Mouse (Mus musculus) adrenal gland, postnatal 25 days (tissue): ENCODE measurements around the gene Nucks1. TPM values are rescaled to one million over a fixed set of nuclear protein-coding genes. Genes with fewer than 3 reads are reported as not detected.
"Not testable (repeated sequence)": the region's sequence is repeated elsewhere in the genome, so short reads cannot be mapped to it uniquely, and the experiment has no call there.

Experiments
- DNase-seq: peaks from one replicate; pipeline ENCODE4 v3.0.0; 2021; ENCODE audit warnings: mixed read lengths
- long read RNA-seq: library from polyadenylated mRNA; stranded (forward); transcript quantifications from one replicate; pipeline ENCODE4 v2.0.0, GENCODE M21; 2021
- total RNA-seq: library from RNA; stranded (reverse); gene quantifications from 2 replicates; pipeline ENCODE4 v1.2.3, GENCODE M21; 2021

The Nucks1 gene
- 124 and 137 TPM in 2 replicates for total RNA-seq
- long read RNA-seq, full-length matches to known transcripts: 32 of 60 reads
- long read RNA-seq, partial matches to known transcripts: 26 of 60 reads
- long read RNA-seq, other reads (novel, unspliced or antisense): 2 of 60 reads

DNA sequence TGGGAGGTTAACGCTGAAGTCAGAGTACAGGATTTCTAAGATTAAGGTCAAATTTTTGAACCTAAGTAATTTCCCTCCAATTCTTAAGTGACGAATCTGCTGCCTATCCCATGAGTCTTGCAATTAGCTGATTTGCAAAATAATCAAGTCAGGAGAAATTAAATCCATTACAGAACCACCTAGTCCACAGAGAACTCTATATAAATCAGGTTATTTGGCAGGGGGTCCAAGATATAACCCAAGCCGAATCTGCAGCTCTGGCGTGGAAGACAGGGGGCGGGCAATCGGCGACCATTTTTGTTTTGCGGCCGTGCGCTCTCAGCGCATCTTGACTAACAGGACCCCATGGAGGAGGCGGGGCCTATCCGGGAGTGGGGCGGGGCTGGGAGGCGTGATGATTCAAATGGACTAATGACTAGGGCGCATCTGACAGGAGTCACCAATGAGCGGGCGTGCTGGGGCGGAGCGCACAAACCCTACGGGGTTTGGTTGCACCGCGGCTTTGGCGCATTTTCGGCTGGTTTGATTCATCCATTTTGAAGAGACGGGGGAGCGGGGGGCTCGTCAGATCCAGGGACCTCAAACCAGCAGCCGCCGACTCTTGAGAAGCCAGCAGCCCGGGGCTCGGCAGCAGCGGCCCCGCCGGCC is at the start of gene Nucks1:
Gene Nucks1, plus strand, starts transcription at position 534 of the 648 bp plus-strand sequence.
- peak; percentile 99 for DNase-seq

DNA sequence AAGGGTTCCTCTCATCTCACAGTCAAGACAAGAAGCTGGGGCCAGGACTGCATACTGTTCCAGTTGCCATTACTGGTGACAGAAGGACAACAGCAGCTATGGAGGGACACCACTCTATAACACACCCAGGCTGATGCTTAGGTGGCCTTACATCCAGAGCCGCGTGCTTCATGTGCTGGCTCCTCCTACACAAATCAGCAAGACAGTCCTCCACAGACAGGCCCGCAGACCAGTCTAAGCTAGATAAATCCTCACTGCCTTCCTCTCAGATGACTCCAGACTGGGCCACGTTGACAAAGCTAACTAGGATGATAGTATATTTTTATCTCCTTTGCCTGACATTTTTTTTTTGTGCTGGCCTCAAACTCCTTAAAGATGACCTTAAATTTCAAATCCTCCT is 48.5 kb upstream of the Nucks1 start:
- DNase-seq: no peak

DNA sequence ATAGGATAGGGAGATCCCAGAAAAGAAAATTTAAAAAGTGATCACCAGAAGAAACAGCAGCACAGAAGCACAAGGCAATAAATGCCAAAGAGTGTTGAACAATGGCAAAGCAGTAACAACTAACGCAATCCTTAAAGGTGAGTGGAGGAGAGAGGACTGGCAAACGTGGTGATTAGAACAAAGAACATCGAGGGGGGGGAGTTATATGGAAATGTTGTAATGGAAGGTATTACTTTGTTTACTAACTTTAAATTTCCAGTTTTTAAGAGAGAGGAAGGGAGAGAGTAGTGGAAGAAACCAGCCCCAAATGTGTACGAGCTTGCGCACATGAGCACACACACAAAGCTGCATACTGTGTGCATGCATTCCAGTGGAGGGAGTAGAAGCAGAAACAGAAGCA is 44.7 kb upstream of the Nucks1 start:
- no peak for DNase-seq

DNA sequence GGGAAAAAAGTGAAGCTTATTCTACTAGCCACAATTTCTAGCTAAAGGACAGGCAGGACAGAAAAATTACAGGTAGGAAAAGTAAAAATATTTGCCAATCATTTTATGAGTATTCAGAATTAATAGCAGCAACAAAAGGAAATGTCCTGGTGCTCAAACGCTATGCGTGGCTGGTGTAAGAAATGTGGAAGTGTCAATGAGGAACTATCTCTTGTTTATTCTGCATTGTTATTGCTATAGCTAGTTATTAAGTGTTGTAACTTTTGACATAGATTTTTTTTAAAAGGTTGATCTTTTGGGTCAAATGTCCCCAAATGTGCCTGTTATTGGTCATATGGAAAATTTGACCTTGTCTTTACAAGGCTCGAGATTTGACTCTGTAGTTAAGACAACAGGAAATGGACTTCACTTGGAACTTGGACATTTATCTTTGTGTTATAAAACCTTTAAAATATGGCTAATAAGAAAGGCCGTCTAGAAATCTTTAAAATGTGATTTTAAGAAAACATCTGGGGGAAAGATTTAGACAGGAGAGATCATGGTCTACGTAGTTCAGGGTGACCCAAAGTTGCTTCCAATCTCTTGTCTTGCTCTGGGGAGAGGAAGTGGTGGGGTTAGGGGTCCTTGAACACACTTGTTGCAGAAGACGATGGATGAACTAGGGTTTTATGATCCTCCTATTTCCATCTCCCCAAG is 43.9 kb upstream of the Nucks1 start:
- DNase-seq: no peak

DNA sequence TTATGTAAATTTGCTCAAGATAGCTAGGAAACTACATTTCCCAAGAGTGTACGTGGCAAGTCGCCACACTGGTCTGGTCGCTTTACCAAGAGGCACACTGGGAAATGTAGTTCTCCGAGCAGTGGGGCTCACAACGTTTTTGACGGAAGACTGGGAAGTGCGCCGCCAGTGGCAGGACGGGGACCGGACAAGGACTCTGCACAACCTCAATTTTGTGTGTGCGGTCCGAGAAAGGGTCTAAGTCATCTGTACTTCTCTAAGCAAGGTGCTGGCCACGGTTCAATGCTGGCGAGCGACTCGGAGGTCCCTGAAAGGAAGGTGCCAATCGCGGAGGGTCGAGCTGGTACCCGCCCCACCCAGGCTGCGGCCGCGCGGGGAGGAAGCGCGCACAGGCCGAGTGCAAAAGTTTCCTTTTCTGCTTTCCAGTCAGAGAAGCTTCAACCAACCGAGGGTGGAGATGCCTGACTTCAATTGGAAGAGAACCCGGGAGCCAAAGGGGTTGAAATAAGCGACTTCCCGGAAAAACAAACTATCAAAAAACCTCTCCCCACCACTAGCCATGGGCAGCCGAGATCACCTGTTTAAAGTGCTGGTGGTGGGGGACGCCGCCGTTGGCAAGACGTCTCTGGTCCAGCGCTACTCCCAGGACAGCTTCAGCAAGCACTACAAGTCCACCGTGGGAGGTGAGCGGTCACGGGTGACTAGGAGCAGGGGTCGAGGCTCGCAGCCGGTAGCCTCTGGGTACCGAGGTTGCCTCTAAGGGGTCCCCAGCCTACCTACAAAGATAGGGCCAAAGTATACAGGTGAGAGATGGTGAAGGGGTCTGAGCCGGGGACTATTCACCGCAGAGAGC is 43.0 kb upstream of the Nucks1 start, which contains the start of gene Rab29:
Gene Rab29, plus strand, starts transcription at position 132 of the 853 bp plus-strand sequence.
- DNase-seq: peak; percentile 89

DNA sequence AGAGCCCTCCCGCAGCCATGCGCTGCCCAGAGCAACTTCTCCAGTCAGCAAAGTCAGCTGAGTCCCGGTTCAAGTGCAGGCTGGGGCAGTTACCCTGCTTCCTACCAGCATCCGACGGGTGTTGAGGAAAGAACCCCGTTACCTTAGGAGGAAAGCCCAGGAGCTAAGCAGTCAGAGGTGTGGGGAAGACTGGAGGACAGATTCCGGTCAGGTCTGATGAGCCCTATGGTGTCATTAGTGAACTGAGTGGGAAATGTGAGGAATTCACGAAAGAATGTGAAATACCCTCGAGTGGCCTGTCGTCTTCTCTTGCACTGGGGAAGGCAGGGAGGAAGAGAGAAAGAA is 42.4 kb upstream of the Nucks1 start:
- DNase-seq: peak; percentile 12

DNA sequence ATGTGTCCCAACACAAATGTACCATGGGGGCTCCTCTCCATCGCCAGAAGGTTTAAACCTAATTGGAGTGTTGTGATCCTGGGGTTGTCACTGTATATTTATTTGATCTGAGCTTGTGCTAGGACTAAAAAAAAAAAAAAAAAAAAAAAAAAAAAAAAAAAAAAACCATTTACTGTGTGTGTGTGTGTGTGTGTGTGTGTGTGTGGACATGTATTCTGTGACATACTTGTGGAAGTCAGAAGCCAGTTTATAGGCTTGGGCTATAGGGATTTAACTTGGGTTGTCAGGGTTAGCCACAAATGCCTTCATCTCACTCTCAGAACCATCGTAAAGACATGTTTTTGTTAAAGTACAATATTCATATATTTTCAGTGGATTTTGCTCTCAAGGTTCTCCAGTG is 40.8 kb upstream of the Nucks1 start:
- DNase-seq: no peak

DNA sequence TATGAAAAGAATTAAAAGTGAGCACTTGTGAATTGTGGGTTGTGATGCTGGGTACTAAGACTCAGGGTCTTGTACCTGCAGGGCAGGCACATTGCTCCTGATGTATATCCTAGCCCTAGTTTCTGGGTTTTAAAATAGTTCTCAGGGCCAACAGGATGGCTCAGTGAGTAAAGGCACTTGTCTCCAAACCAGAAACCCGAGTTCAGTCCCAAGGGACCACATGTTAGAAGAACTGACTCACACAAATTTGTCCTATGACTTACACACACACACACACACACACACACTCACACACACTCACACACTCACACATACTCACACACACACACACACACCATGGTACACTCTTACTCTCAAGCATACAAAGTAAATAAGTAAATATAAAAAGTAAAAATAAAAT is 37.5 kb upstream of the Nucks1 start:
- no peak for DNase-seq

DNA sequence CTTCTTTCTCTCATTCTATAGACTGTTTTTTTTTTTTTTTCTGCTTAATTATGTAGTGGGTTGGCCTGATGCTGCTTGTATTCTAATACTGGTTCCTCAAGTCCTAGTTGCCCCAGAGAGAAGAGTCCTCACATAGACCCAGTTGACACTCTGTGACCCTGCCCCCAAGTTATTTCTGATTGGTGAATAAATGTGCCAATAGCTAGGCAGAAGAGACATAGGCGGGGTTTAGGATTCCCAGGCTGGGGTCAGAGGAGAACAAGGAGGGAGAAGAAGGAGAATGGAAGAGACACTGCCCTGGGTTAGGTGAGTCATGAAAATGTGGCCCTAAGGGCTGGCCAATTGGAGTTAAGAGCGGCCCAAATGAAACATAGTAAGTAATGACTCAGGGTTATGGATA is 30.5 kb upstream of the Nucks1 start:
- DNase-seq: no peak

DNA sequence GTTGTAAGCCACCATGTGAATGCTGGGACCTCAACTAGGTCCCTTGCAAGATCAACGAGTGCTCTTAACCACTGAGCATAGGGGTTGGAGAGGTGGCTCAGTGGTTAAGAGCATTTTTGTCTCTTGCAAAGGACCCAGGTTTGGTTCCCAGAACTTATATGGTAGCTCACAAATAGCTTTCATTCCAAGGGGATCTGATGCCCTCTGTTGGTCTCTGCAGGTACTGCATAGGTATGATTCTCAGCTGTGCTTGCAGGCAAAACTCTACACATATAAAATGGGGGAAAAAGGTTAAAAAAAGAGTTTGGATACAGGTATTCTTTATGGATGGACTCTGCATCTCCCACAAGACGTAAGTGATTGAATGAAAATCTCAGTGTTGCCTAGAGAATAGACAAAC is 27.5 kb upstream of the Nucks1 start:
- DNase-seq: peak; percentile 8

DNA sequence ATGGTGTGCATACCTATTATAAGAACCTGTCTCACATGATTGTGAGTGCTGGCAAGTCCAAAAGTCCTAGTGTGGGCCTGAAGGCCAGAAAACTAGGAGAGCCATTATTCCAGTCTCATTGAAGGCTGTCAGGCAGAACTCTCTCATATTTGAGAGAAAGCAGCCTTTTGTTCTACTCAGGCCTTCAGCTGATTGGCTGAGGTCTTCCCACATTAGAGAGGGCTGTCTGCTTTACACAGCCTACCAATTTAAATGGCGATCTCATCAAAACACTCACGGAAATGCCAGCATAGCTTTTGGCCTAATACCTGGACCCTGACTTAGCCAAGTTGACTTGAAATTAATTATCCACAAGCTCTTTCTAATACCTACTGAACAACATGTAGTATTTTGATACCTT is 24.2 kb upstream of the Nucks1 start:
- no peak for DNase-seq

DNA sequence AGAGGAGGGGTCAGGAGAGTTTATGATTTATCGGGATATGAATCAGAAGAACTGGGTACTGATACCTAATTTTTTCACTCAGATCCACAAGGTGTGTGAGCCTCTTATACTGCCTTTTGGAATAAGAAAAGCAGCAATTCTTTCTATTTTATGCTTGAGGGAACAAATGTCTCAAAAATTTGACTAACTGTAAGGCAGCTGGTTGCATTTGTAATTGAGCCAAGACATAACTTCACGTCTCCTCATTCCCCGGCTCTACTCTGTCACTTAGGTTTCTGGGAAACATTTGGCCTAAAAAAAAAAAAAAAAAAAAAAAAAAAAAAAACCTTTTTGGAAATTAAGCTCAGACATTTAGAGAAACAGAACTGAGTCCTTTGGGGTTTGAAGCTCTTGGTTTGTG is 23.7 kb upstream of the Nucks1 start:
- no peak for DNase-seq

DNA sequence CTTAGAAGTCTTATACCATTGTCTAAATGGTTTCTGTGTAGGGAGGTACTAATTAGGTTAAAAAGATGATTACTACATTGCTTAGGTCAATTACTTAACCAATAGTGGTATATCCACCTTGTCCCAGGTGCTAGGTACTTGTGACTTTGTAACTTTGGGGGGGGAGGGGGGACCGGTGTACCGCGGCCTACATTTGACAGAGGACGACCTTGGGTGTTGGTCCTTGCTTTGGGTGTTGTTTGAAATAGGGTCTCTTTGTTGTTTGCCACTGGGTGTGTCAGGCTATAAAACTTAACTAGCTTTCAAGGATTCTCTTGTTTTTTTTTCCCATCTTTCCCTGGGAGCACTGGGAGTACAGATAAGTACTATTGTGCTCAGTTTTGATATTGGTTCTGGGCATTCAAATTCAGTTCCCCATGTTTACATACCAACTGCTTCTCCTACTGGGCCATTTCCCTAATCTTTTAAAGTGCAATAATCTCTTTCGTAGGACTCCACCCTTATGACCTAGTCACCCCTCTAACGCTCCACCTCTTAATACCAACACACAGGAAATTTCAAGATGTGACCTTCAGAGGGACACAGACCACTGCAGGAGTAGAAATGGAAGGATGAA is 20.2 kb upstream of the Nucks1 start:
- DNase-seq: no peak

DNA sequence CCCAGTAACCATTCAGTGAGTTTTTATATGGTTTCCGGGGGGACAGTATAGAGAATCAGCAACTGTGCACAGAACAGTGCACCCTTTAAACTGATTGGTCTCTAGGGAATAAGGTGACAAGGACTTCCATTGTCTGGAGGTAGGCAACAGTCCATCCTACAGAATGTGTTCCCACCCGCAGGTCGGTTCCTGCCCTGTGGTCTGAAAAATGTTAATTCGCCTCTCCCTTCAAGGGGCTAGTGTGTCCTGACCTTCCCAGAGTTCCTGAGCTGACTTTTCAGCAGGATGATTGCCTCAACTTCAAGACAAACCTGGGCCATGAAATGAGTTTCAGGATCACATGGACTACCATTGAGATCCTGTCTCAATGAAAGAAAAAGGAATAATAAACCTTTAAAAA is 18.9 kb upstream of the Nucks1 start:
- no peak for DNase-seq

DNA sequence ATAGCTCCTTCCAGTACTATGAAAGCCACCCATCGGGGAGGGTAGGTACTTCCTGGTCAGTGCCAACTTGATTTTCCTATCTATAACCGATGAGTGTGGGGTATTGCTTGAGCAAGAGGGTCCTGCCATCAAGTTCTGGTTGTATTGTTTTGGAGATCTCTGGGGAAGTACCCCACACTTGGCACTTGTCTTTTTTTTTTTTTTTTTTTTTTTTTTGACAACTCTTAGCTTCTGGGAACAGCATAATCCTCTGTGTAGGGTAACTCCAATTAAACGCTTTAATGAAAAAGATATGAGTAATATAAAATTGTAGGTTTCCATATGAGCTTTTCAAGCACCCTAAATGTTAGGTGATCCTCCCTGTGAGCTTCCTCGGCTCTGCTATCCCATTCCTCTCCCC is 7.7 kb upstream of the Nucks1 start:
- DNase-seq: no peak

DNA sequence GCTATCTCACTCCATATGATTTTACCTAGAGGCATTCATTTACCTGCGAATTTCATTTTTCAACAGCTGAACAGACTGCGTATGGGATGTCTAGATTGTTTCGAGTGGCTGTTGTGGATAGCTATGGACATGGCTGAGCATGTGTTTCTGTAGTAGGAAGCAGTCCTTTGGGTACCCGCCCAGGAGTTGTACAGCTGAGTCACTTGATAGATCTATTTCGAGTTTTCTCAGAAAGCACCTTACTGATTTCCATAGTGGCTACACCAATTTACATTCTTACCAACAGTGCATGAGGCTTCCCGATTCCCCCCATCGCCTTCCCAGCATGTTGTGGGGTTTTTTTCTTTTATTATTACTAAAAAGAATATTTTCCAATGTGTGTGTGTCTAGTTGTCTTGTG is 7.1 kb upstream of the Nucks1 start:
- no peak for DNase-seq

DNA sequence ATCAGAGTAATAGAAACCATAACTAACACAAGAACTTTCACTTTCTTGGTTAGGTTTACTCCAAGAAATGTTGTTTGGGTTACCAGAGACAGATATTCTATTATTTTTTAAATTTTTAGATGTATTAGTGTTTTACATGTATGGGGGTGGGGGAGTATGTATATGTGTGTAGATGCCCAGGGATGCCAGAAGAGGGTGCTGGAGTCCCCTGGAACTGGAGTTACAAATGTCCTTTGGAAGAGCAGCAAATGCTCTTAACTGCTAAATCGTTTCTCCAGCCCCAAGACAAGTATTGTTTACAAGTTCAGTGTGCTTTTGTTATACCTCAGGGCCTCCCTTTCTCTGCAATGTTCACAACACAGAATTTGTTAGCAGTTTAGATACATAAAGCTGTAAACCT is 4.8 kb upstream of the Nucks1 start:
- peak; percentile 22 for DNase-seq

DNA sequence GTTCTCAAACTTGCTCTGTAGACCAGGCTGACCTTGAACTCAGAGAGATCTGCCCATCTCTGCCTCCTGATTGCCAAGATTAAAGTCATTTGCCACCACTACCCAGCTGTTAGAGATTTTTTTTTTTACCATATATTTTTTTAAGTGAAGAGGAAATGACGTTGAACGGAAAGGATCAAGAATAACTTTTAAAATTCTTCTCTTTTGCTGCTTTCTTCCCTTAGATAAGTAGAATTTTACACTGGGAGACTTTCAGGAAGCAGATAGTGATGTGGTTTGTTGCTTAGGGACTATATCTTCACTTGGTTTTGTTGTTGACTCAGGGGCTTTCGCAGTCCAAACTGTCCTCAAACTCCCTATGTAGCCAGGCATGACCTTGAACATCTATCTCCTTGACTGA is 1.9 kb upstream of the Nucks1 start:
- DNase-seq: no peak

DNA sequence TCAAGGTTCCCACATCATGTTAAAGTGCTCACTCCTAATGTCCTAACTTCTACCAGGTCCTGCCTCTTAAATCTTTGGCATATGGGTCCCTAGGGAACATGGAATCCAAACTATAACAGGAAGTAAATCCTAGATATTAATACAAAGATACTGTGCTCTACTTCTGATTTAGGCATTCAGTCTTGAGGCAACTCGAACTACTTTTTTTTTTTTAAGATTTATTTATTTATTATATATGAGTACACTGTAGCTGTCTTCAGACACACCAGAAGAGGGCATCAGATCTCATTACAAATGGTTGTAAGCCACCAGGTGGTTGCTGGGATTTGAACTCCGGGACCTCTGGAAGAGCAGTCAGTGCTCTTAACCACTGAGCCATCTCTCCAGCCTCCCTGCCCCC is 1.1 kb upstream of the Nucks1 start:
- not testable (repeated sequence) for DNase-seq

DNA sequence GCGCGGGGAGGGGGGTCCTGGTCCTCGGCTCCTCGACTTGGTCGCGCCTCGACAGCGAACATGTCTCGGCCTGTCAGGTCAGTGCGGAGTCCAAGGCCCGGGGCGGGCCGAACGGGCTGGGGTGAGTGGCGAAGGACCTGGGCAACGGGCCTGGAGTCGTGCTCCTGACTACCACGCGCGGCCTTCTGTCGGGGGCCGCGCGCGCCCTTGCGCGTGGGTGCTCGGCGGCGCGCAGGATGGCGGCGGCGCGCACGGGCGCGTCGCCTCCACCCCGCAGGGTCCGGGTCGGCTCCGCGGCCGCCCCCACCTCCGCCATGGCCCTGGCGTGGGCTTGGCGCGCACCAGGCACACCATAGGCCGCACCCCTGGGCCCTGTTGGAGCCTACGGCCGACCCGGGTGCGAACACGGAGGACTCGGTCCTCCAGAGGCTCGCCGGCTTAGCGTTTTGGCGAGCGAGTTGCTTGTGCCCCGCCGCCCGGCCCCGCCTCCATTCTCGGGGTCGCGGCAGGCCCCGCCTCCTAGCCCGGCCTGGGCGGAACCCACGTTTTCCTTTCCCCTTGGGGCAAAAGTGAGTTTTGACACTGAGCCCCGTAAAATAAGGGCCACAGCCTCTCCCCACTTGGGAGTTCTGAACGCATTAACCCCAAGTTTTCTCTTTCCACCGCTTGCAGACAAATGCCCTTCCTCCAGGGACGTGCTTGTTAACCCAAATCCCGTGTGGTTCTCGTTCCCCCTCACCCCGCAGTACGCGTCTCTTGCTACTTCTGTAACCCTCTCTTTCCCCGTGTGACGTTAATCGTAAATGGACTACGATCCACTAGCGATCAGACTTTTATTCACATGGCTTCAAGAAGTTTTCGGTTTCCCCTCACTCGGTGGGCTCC is 582 bp downstream of the Nucks1 start:
- peak; percentile 88 for DNase-seq

DNA sequence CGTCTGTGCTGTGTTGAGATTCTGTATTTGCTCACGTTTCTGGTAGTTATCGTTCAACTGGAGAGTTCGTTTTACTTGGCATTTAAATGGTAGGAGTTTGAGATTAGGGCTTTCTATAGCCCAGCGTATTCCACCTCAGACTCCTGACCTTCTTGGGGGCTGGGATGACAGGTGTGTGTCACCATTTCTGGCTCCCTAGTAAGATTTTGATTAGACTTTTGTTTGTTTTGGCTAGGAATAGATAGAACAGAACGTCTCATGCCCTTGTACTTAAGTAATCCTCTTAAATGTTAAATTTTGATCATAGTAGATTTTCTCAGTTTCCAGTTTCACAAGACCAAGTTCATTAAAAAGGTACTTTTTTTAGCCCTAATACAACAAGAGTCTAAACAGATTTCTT is 7.3 kb downstream of the Nucks1 start:
- no peak for DNase-seq

DNA sequence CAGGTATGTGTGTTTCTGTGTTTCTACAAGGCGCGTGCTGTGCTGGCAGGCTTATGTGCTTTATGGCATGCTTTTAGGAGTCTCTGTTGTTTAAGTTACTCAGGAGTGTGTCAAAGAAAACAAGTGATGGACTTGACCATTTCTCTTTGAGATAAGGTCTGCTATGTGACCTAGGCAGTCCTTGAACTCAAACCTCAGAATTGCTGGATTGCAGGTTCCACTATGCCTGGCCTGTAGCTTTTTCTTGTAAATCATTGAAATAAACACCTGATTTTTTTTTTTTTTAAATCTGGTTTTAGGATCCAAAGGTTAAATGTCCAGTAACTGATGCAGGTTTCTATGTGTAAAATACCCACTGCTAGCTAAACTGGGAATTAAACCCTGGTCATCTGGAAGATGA is 8.7 kb downstream of the Nucks1 start:
- no peak for DNase-seq
